Mouse (Mus musculus) embryonic facial prominence, embryonic 12.5 days (tissue): ENCODE data around the gene Spryd4. TPM values are rescaled to one million over a fixed set of nuclear protein-coding genes. Genes with fewer than 3 reads are reported as not detected.
A peak's percentile ranks its signal among the peaks of the same experiment; 100 is the strongest.
"Not testable (repeated sequence)": the region's sequence is repeated elsewhere in the genome, so short reads cannot be mapped to it uniquely, and the experiment has no call there.

Source experiments
- ATAC-seq: fragments of 200-750 bp; cut with Nextera tagmentation; 2 replicates; pipeline ENCODE4 v1.8.0; 2017; ENCODE audit not compliant: insufficient number of reproducible peaks, insufficient read depth, low FRiP score, low TSS enrichment
- H3K27ac ChIP-seq: fragments of 300-500 bp; sonication (generic); 2 replicates; pipeline ENCODE4 v1.5.1; 2016; ENCODE audit warnings: mild to moderate bottlenecking
- H3K27me3 ChIP-seq: fragments of 300-500 bp; sonication (generic); 2 replicates; pipeline ENCODE4 v1.6.1; 2016; ENCODE audit warnings: mild to moderate bottlenecking, moderate library complexity
- H3K36me3 ChIP-seq: fragments of 300-500 bp; sonication (generic); 2 replicates; pipeline ENCODE4 v1.6.1; 2016; ENCODE audit warnings: mild to moderate bottlenecking
- H3K4me1 ChIP-seq: fragments of 300-500 bp; sonication (generic); 2 replicates; pipeline ENCODE4 v1.6.1; 2016
- H3K4me2 ChIP-seq: fragments of 300-500 bp; sonication (generic); replicated peaks from 2 replicates; pipeline ENCODE4 v1.6.1; 2016; ENCODE audit warnings: mild to moderate bottlenecking, moderate library complexity
- H3K4me3 ChIP-seq: fragments of 300-500 bp; sonication (generic); 2 replicates; pipeline ENCODE4 v1.5.1; 2016; ENCODE audit warnings: mild to moderate bottlenecking
- H3K9ac ChIP-seq: fragments of 300-500 bp; sonication (generic); 2 replicates; pipeline ENCODE4 v1.6.1; 2016; ENCODE audit warnings: mild to moderate bottlenecking, moderate library complexity
- H3K9me3 ChIP-seq: fragments of 300-500 bp; sonication (generic); 2 replicates; pipeline ENCODE4 v1.6.1; 2016; ENCODE audit warnings: mild to moderate bottlenecking, moderate library complexity
- WGBS: fragments of 180-500 bp; shearing (Covaris S2); methylation state at CpG from one replicate; pipeline ENCODE4 v1.1.7; 2016; 5-methylcytosine and 5-hydroxymethylcytosine counted together
- polyA plus RNA-seq: library from polyadenylated mRNA; unstranded; fragments of >200 nt; fragmentation: Nextera tagmentation; extraction: Ambion mirVana; gene quantifications from 2 replicates; pipeline ENCODE4 v1.2.1, GENCODE M21; 2016

Gene Spryd4
- polyA plus RNA-seq, 1 experiment from 2014 or later, result 31.1 TPM

GRCm38 (mm10) chr10:128221533-128222286 lies 10.1 kb upstream of the Spryd4 start:
- no peaks in the 10 kb centered on the region for H3K36me3 ChIP-seq
- 56% methylated on average over 16 of the region's 16 CpGs for WGBS
- H3K27me3 ChIP-seq, result no peaks in the 10 kb centered on the region
- H3K4me3 ChIP-seq, result no peak overlapping the region
- ATAC-seq, result no peak
- H3K9ac ChIP-seq, result no peak overlapping the region
- no peak overlapping the region for H3K4me2 ChIP-seq
- peaks cover 13% of the 10 kb centered on the region for H3K4me1 ChIP-seq
- no peaks in the 10 kb centered on the region for H3K9me3 ChIP-seq
- H3K27ac ChIP-seq, result no peak overlapping the region

DNA sequence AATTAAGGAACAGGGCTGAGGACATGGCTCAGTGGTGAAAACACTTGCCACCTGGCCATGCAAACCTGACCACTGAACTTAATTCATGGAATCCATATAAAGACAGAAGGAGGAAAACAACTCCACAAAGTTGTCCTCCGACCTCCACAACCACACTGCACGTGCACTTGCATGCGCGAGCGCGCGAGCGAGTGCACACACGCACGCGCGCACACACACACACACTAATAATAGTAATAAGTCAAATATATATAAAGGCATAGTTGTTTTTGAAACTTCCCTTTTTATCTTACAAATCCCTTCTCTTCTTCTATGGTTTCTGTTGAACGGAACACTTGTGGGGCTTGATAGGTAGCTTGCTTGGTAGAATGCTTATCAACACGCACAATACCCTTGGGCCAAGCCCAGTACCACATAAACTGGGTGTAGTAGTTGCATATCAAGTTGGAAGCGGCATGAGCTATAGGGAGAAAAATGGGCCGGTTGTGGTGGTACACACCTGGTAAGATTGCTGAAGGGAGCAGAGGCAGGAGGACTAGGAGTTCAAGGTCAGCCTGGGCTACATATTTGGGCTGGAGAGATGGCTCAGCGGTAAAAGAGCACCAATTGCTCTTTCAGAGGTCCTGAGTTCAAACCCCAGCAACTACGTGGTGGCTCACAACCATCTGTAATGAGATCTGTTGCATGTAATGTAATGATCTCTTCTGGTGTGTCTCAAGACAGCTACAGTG lies 6.9 kb upstream of the Spryd4 start:
- Histone ChIP-seq H3K4me2 (no peak overlapping the region), H3K27ac (no peak overlapping the region), H3K27me3 (peaks cover 4% of the 10 kb centered on the region; the same call in 1 of the 2 replicates), H3K9ac (no peak overlapping the region), H3K9me3 (no peaks in the 10 kb centered on the region), H3K4me3 (no peak overlapping the region), H3K4me1 (no peaks in the 10 kb centered on the region), H3K36me3 (no peaks in the 10 kb centered on the region)
- 94% methylated on average over 18 of the region's 18 CpGs for WGBS
- no peak for ATAC-seq

GRCm38 (mm10) chr10:128214981-128215380 lies 3.4 kb upstream of the Spryd4 start:
- ATAC-seq, result no peak
- Histone ChIP-seq H3K9ac (no peak overlapping the region), H3K4me2 (no peak overlapping the region), H3K4me3 (no peak overlapping the region), H3K27me3 (peaks cover 5% of the 10 kb centered on the region; the same call in 1 of the 2 replicates), H3K4me1 (peaks cover 9% of the 10 kb centered on the region), H3K36me3 (no peaks in the 10 kb centered on the region), H3K27ac (no peak overlapping the region), H3K9me3 (no peaks in the 10 kb centered on the region)
- WGBS, result 87% methylated on average over 5 of the region's 5 CpGs

DNA sequence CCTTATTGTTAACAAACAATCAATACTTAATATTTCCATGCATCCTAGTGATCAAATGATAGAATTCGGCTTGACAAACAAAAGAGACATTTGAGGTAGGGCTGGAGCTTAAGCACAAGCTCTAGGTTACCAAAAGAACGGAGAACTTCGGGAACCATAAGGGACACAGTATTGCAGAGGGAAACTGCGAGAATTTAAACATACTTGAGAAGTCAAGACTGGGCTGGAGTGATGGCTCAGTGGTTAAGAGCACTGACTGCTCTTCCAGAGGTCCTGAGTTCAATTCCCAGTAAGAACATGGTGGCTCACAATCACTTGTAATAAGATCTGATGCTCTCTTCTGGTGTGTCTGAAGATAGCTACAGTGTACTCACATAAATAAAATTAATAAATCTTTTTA lies 2.5 kb upstream of the Spryd4 start:
- H3K9me3 ChIP-seq, H3K4me2 ChIP-seq, ATAC-seq, H3K36me3 ChIP-seq, H3K4me3 ChIP-seq, H3K9ac ChIP-seq, H3K4me1 ChIP-seq, H3K27ac ChIP-seq, H3K27me3 ChIP-seq: not testable (repeated sequence)
- WGBS, result 93% methylated on average over 4 of the region's 4 CpGs

DNA sequence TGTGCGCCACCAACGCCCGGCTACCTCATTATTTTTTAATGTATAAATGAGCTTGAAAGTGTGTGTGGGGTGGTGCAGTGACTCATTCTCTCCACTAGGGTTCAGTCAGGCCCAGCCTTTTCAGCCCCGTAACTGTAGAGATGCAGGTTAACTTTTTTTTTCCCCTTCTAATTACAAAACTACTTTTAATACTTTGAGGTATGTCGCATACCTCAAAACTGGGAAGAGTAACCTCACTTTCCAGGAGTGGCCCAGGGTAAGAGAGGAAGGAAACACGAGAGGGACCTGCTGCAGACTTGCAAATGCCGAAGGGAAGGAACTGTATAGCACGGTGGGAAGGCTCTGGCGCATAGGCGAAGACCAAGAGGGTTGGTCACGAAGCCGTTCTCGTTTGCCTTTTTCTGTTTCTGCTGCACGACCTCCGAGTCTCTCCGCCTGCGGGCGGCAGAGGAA lies 1.3 kb upstream of the Spryd4 start:
- Histone ChIP-seq H3K4me2 (peak overlapping the region; percentile 59), H3K27ac (0 out of 2 replicates have a peak overlapping the region, but pooled peaks have one; percentile 3), H3K27me3 (peaks cover 5% of the 10 kb centered on the region; the same call in 1 of the 2 replicates), H3K4me1 (peaks cover 9% of the 10 kb centered on the region), H3K36me3 (no peaks in the 10 kb centered on the region), H3K4me3 (peak overlapping the region; percentile 31), H3K9me3 (no peaks in the 10 kb centered on the region), H3K9ac (peak overlapping the region; percentile 27; the same call in 1 of the 2 replicates)
- 2% methylated on average over 18 of the region's 18 CpGs for WGBS
- ATAC-seq, result 0 out of 2 replicates have a peak, but pooled peaks have one; percentile 38

DNA sequence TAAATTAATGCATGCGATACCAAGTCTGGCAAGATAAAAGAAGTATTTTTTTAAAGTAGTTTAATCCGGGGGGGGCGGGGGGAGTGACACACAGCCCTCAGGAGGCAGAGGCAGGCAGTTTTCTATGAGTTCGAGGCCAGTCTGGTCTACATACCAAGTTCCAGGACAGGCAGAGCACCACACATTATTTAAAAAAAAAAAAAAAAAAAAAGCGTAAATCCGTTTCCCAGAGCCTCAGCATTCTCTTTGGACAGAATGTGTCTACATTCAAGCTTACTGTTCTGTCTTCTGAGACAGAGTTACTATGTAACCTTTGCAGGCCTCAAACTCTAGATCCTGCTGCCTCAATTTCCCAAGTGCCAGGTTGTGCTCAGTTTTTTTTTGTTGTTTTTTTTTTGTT lies 541 bp upstream of the Spryd4 start:
- Histone ChIP-seq H3K9me3 (no peaks in the 10 kb centered on the region), H3K27ac (no peak overlapping the region), H3K9ac (no peak overlapping the region; the same call in 1 of the 2 replicates), H3K27me3 (peaks cover 5% of the 10 kb centered on the region; the same call in 1 of the 2 replicates), H3K36me3 (no peaks in the 10 kb centered on the region), H3K4me1 (peaks cover 9% of the 10 kb centered on the region), H3K4me3 (peak overlapping the region; percentile 58), H3K4me2 (peak overlapping the region; percentile 67)
- no peak for ATAC-seq
- 48% methylated on average over 6 of the region's 6 CpGs for whole genome bisulfite sequencing

- ATAC-seq, result peak; percentile 48; the same call in 1 of the 2 replicates
Observed at GRCm38 (mm10) chr10:128210954-128211353, 653 bp downstream of the Spryd4 start.

GRCm38 (mm10) chr10:128210131-128210530 lies 1.5 kb downstream of the Spryd4 start:
- H3K4me1 ChIP-seq, result peaks cover 9% of the 10 kb centered on the region
- no peaks in the 10 kb centered on the region for H3K9me3 ChIP-seq
- H3K9ac ChIP-seq, result no peak overlapping the region
- no peak for ATAC-seq
- no peak overlapping the region for H3K4me3 ChIP-seq
- 91% methylated on average over 2 of the region's 2 CpGs for WGBS
- peak overlapping the region; percentile 67; the same call in 1 of the 2 replicates for H3K4me2 ChIP-seq
- peaks cover 5% of the 10 kb centered on the region; the same call in 1 of the 2 replicates for H3K27me3 ChIP-seq
- 0 out of 2 replicates have a peak, but pooled peaks cover 3% of the 10 kb centered on the region for H3K36me3 ChIP-seq
- H3K27ac ChIP-seq, result 0 out of 2 replicates have a peak overlapping the region, but pooled peaks have one; percentile 25

More at GRCm38 (mm10) chr10:128210954-128211353, 653 bp downstream of the Spryd4 start:
- WGBS, result 26% methylated on average over 14 of the region's 14 CpGs
- peaks cover 9% of the 10 kb centered on the region for H3K4me1 ChIP-seq
- H3K4me2 ChIP-seq, result peak overlapping the region; percentile 67
- peak overlapping the region; percentile 58 for H3K4me3 ChIP-seq
- H3K27ac ChIP-seq, result no peak overlapping the region
- H3K9me3 ChIP-seq, result no peaks in the 10 kb centered on the region
- 0 out of 2 replicates have a peak, but pooled peaks cover 3% of the 10 kb centered on the region for H3K36me3 ChIP-seq
- H3K9ac ChIP-seq, result peak overlapping the region; percentile 56
- H3K27me3 ChIP-seq, result peaks cover 5% of the 10 kb centered on the region; the same call in 1 of the 2 replicates

- Histone ChIP-seq H3K4me1 (peaks cover 9% of the 10 kb centered on the region), H3K4me2 (no peak overlapping the region), H3K36me3 (0 out of 2 replicates have a peak, but pooled peaks cover 3% of the 10 kb centered on the region), H3K27ac (no peak overlapping the region), H3K4me3 (no peak overlapping the region), H3K9ac (no peak overlapping the region), H3K27me3 (peaks cover 5% of the 10 kb centered on the region; the same call in 1 of the 2 replicates), H3K9me3 (no peaks in the 10 kb centered on the region)
- ATAC-seq, result no peak
- 89% methylated on average over 11 of the region's 11 CpGs for WGBS
Observed at GRCm38 (mm10) chr10:128209311-128210009, 2.1 kb downstream of the Spryd4 start.

DNA sequence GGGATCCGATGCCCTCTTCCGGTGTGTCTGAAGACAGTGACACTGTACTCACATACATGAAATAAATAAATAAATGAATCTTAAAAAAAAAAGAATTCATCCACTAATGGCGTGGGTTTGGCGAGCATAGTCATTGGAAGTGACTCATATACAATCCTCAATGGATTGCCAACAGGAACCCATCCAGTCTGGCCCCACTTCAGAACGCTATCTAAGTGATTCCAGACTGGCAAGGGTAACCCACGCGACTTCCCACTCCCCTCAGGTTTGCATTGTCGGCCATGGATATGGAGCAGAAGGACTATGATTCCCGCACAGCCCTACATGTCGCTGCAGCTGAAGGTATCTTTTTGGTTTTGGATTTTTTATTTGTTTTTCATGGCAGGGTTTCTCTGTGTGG lies 3.3 kb downstream of the Spryd4 start:
- no peak overlapping the region for H3K27ac ChIP-seq
- WGBS, result 91% methylated on average over 10 of the region's 10 CpGs
- H3K4me2 ChIP-seq, result no peak overlapping the region
- H3K36me3 ChIP-seq, result 0 out of 2 replicates have a peak, but pooled peaks cover 3% of the 10 kb centered on the region
- H3K9ac ChIP-seq, result no peak overlapping the region
- no peaks in the 10 kb centered on the region for H3K9me3 ChIP-seq
- peaks cover 9% of the 10 kb centered on the region for H3K4me1 ChIP-seq
- ATAC-seq, result no peak
- H3K27me3 ChIP-seq, result no peaks in the 10 kb centered on the region
- H3K4me3 ChIP-seq, result no peak overlapping the region

DNA sequence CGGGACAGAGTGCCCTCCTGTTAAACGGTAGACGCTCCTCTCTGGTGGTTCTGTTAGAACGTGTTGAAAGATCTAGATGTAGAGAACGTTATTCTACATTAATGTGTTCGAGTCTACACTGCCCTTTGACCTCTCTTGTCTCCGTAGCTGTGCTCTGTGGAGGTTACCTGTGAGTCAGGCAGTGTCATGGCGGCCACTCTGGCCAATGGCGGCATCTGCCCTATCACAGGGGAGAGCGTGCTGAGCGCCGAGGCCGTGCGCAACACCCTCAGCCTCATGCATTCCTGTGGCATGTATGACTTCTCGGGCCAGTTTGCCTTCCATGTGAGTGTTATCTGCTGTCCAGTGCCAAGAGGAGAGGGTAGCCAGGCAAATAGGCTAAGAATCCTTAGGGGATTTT lies 6.7 kb downstream of the Spryd4 start:
- H3K36me3 ChIP-seq, result 0 out of 2 replicates have a peak, but pooled peaks cover 3% of the 10 kb centered on the region

More for the DNA sequence above, 6.7 kb downstream of the Spryd4 start:
- Histone ChIP-seq H3K9me3 (no peaks in the 10 kb centered on the region), H3K9ac (no peak overlapping the region), H3K27me3 (no peaks in the 10 kb centered on the region), H3K27ac (no peak overlapping the region), H3K4me2 (no peak overlapping the region), H3K4me1 (no peaks in the 10 kb centered on the region), H3K4me3 (no peak overlapping the region)
- ATAC-seq, result no peak
- WGBS, result 85% methylated on average over 15 of the region's 15 CpGs
